ENCODE assay signal across 9 mouse cellular contexts in genomic region chrX:76598459-76599206, GRCm38 (mm10). TPM values are rescaled to one million over a fixed set of nuclear protein-coding genes. Genes with fewer than 3 reads are reported as not detected.
DNase-seq lines count a peak whose midpoint lies in the region; ATAC-seq and TF ChIP-seq lines count a peak whose summit lies in the region.
"Had no signal": no experiment of that assay in that cellular context is flagged by ENCODE, and none has a peak within 500 bp of the region (broad histone marks: within the 10 kb centered on the region; RNA-seq: fewer than 3 reads in every experiment).

No protein-coding gene starts in this region.

- no peaks in the 10 kb centered on the region for H3K9me3 ChIP-seq in MEL (replicated peaks; ENCODE audit: insufficient read depth, low read length)
- no peaks in the 10 kb centered on the region for H3K9me3 ChIP-seq in heart, embryonic 12.5 days (replicated peaks)
- H3K9me3 ChIP-seq: megakaryocyte, embryonic 14.5 days had no signal

- no peak overlapping the region for H3K4me2 ChIP-seq in heart, embryonic 12.5 days

- no peak overlapping the region for H3K4me3 ChIP-seq in MEL (ENCODE audit: control insufficient read depth in 1 of 2, insufficient read depth in 1 of 2, low read depth in 2 of 2, low read length in 2 of 2)
- H3K4me3 ChIP-seq in heart, embryonic 12.5 days, result no peak overlapping the region
- H3K4me3 ChIP-seq: megakaryocyte, embryonic 14.5 days had no signal

- DNase-seq in cerebellum, adult 8-10 months, result peak; percentile 0
- no peak for DNase-seq in cerebellum, adult 11 months
- DNase-seq in MEL (ENCODE audit: low read depth, low spot score), result peak; percentile 89
- peak; percentile 80 for DNase-seq in embryo, embryonic 11.5 days (ENCODE audit: low read depth, low spot score)
- peak; percentile 55 for DNase-seq in kidney, postnatal 14 days
- DNase-seq in mesoderm, embryonic 11.5 days (ENCODE audit: low read depth, low spot score), result peak; percentile 88
- peak; percentile 62 for DNase-seq in telencephalon, adult 2 months (ENCODE audit: low read depth, low spot score)

- peak in 1 of 3 experiments; percentile 36; a peak in 3 of 6 replicates for TF ChIP-seq CTCF in MEL (IDR thresholded peaks at IDR 0.05 in 2 of 3, conservative IDR thresholded peaks at IDR 0.05 in 1 of 3; ENCODE audit: control insufficient read depth in 1 of 3, insufficient read depth in 1 of 3, low read depth in 2 of 3, low read length in 3 of 3, poor library complexity in 1 of 3, severe bottlenecking in 1 of 3)

- H3K4me1 ChIP-seq in MEL (ENCODE audit: control insufficient read depth in 1 of 2, insufficient read depth in 2 of 2, low read length in 2 of 2), result no peaks in the 10 kb centered on the region
- no peaks in the 10 kb centered on the region for H3K4me1 ChIP-seq in heart, embryonic 12.5 days (replicated peaks)
- H3K4me1 ChIP-seq: megakaryocyte, embryonic 14.5 days had no signal

- WGBS in heart, embryonic 12.5 days, result 50% methylated on average over 6 of the region's 6 CpGs

- H3K36me3 ChIP-seq in MEL (ENCODE audit: control insufficient read depth in 1 of 2, insufficient read depth in 2 of 2, low read length in 2 of 2), result no peaks in the 10 kb centered on the region
- no peaks in the 10 kb centered on the region for H3K36me3 ChIP-seq in heart, embryonic 12.5 days

- no peaks in the 10 kb centered on the region for H3K79me2 ChIP-seq in MEL (ENCODE audit: control insufficient read depth, insufficient read depth, low read length, poor library complexity)

- no peak overlapping the region for H3K9ac ChIP-seq in MEL (ENCODE audit: control insufficient read depth, low read depth, low read length, poor library complexity, severe bottlenecking)
- H3K9ac ChIP-seq in heart, embryonic 12.5 days, result no peak overlapping the region

- no peak for TF ChIP-seq EP300 in MEL (IDR thresholded peaks at IDR 0.05; ENCODE audit: low read depth in 1 of 2, low read length in 2 of 2)

- H3K27me3 ChIP-seq in MEL (ENCODE audit: control insufficient read depth in 1 of 2, insufficient read depth in 2 of 2, low read length in 2 of 2), result no peaks in the 10 kb centered on the region
- no peaks in the 10 kb centered on the region for H3K27me3 ChIP-seq in heart, embryonic 12.5 days (replicated peaks)
- H3K27me3 ChIP-seq: megakaryocyte, embryonic 14.5 days had no signal

- TF ChIP-seq POLR2A in MEL (IDR thresholded peaks at IDR 0.05; ENCODE audit: control insufficient read depth in 1 of 2, insufficient read depth in 1 of 2, low read depth in 1 of 2, low read length in 2 of 2, poor library complexity in 1 of 2), result no peak

- no peak; the same call in none of the 2 replicates for TF ChIP-seq RAD21 in MEL (IDR thresholded peaks at IDR 0.05; ENCODE audit: low read depth, low read length)

- peak; percentile 100 for ATAC-seq in heart, embryonic 12.5 days (ENCODE audit: insufficient number of reproducible peaks, low FRiP score)

- H3K27ac ChIP-seq in MEL (ENCODE audit: control insufficient read depth, low read depth, low read length), result no peak overlapping the region
- H3K27ac ChIP-seq in heart, embryonic 12.5 days (ENCODE audit: poor library complexity, severe bottlenecking), result no peak overlapping the region

TF ChIP-seq in MEL, 35 proteins besides CTCF, POLR2A, EP300 and RAD21:
- TF ChIP-seq USF1 (IDR thresholded peaks at IDR 0.05; ENCODE audit: low read depth, low read length) (no peak), MYC (IDR thresholded peaks at IDR 0.05; ENCODE audit: low read depth, low read length) (0 out of 2 replicates have a peak, but pooled peaks have one; percentile 5), POLR2AphosphoS5 (IDR thresholded peaks at IDR 0.05; ENCODE audit: borderline replicate concordance, low read depth, low read length) (0 out of 2 replicates have a peak, but pooled peaks have one; percentile 43), SMC3 (IDR thresholded peaks at IDR 0.05; ENCODE audit: low read depth, low read length) (0 out of 2 replicates have a peak, but pooled peaks have one; percentile 9)

RNA-seq across cellular contexts. Expression of gene Cldn34d, which starts 4.1 kb away (rescaled TPM):
- total RNA-seq in MEL (2012; rRNA removed), result not detected in 2 replicates
- polyA plus RNA-seq in MEL (2012; ENCODE audit: insufficient read depth in 1 of 2, insufficient read length in 2 of 2, low read depth in 1 of 2, low replicate concordance in 2 of 2, missing spikeins in 1 of 2), result not detected
- not detected in 2 replicates for polyA plus RNA-seq in heart, embryonic 12.5 days (2016; fragmentation: Nextera tagmentation; extraction: Ambion mirVana)
